Mouse (Mus musculus) cerebellum, adult 2 months (tissue): ENCODE measurements around the gene Rnf19b.

ENCODE experiments used
- CTCF ChIP-seq: fragments of 200-500 bp; IDR thresholded peaks from 2 replicates; pipeline ENCODE4 v1.5.1; 2011; ENCODE audit warnings: low read depth, mild to moderate bottlenecking, control low read depth, low read length, moderate library complexity, borderline replicate concordance; ENCODE audit not compliant: insufficient read depth
- POLR2A ChIP-seq: fragments of 200-500 bp; IDR thresholded peaks from 2 replicates; pipeline ENCODE4 v1.6.1; 2011; ENCODE audit warnings: low read length, control low read depth, borderline replicate concordance; ENCODE audit not compliant: insufficient read depth

GRCm38 (mm10) chr4:129117720-129118510 lies 59.8 kb downstream of the Rnf19b start:
- no peak for TF ChIP-seq CTCF
- no peak for TF ChIP-seq POLR2A
